Mouse (Mus musculus) left cerebral cortex, postnatal 4 days (tissue): ENCODE measurements around the gene Galnt18. TPM values are rescaled to one million over a fixed set of nuclear protein-coding genes. Genes with fewer than 3 reads are reported as not detected.

ENCODE experiments used
- DNase-seq: peaks from one replicate; pipeline ENCODE4 v3.0.0-alpha.2; 2022
- intact Hi-C: fragments of 180-260 bp; cut with DNase I; formaldehyde crosslinking; loops from one replicate; pipeline ENCODE4 v1.15.1; 2025
- total RNA-seq, 2 experiments: library from RNA; stranded (reverse); gene quantifications; 2 replicates each; pipeline ENCODE4 v1.2.3; 2021

The Galnt18 gene
- total RNA-seq, 2 experiments from 2014 or later = 28.9 to 30.6 TPM

DNA sequence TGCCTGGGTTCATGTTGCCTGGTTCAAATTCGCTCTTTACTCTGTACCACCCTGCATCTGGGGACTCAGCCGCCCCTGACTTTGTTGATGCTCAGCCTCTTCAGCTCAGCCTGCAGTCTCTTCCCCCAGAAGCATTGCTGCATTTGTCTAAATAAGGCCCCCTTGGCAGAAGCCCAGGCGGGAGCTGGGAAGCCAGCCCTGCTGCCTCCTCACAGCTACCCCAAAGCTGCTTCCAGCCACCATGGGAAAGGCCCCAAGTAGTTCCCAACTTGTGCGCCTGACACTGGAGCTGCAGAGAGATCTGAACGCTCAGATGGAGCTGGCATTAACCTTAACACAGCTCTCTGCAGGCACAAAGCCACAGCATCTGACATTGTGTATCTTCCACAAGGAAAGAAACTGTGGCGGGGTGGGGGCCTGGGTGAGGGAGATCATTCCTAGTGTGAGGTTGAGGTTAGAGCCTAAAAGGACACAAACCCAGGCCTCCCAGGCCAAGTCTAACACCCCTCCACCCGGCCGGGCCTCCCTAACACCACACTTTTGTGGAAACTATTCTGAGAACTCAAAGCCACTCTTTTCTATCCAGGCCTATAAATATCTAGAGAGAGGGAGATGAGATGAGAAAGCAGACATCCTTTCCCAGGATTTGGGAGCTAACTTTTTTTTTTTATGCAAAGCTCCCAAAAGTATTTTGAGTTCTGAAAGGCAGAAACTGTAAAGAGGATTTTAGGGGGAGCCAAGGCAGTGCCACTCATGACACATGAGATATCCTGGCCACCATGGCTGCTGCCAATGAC lies 59.1 kb downstream of the Galnt18 start:
- intact Hi-C loops = no loop called here
- DNase-seq = peak; percentile 74

DNA sequence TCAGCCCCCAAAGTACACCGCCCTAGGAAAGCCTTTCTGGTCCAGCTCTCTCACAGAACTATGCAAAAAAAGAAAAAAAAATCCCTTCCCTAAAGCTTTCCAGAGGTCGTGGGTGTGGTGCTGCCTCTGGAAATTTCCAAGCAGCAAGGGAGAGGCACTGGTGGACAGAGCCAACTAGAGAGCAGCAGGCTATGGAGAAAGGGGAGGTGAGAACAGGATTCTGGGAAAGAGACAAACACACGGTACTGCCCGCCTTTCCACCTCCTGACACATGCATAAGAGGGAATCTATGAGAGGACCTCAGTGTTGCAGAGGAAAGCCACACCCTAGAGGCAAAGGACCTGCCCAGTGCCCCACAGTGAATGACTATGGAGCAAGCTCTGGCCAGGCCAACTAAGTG lies 60.9 kb downstream of the Galnt18 start:
- intact Hi-C loops = no loop called here
- DNase-seq = no peak

DNA sequence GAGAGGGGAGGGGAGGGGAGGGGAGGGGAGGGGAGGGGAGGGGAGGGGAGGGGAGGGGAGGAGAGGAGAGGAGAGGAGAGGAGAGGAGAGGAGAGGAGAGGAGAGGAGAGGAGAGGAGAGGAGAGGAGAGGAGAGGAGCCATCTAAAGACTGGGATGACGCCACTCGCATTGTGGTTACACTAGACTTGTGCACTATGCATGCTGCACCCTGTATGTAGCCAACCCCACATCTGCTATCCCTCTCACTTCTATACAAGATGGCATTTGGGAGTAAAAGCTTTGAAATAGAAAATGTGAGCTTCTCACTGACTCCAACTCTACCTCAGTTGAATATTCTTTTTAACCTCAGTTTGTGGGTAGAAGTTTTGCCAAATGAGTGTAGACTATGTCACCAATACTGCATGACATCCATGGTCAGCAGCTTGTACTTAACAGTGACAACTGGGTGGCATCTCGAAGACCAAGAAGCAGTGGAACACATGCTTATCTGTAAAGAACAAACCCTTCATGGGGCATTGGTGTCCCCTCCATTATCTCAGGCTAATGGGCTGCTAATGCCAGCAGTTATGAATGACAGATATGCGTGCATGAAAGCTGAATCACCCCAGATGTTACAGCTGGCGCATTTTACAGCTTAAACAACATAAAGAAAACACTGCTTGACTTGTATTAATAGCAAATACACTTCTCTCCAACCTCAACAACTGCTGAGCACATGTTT lies 65.0 kb downstream of the Galnt18 start:
- DNase-seq = no peak
- intact Hi-C loops = no loop called here

DNA sequence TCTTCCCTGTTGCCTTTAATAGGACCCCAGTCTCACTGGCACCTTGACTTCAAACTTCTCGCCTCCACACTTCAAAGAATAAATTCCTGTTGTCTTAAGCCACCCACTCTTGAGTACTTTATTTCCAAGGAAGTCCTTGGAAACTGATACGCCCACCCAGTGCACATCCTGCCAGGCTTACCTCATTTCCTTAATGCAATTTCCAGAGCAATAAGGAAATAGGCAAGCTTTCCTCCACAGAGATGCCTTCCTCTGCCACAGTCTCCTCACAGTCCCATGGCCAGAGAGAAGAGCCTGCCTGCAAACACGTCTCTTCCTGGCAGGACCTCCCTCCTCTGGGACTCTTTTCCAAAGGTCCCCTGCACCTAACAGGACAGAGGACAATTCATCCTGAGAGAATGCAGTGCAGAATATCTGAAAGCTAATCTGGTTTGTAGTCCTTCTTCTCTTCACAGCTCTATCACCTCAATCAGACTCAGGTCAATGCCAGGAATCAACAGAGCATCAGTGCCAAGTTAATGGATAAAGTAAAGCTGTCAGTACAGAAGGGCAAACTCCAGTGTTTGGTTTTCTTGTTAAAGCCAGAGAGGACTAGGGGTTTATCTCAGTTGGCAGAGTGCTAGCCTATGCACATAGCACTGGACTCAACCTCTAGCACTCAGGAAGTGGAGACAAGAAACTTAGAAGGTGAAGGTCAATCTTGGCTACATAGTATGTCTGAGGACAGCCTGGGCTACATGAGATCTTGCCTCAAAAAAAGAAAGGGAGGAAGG lies 65.8 kb downstream of the Galnt18 start:
- intact Hi-C loops = no loop called here
- no peak for DNase-seq

DNA sequence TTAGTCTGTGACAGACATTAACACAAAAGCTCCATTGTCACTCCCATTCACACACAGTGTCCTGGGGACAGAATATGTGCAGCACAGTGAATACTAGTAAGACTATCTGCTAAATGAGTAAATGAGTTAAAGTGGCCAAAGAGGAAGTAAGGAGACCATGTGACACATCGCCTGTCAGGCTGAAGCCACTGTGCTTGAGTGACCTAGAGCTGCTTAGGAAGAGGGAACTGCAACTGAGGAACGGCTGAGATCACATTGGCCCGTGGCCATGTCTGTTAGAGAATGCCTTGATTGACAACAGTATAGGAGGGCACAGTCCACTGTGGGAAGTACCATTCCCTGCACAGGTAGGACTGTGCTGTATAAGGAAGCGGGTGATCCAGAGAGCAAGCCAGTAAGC lies 67.0 kb downstream of the Galnt18 start:
- intact Hi-C loops = no loop called here
- DNase-seq = no peak

DNA sequence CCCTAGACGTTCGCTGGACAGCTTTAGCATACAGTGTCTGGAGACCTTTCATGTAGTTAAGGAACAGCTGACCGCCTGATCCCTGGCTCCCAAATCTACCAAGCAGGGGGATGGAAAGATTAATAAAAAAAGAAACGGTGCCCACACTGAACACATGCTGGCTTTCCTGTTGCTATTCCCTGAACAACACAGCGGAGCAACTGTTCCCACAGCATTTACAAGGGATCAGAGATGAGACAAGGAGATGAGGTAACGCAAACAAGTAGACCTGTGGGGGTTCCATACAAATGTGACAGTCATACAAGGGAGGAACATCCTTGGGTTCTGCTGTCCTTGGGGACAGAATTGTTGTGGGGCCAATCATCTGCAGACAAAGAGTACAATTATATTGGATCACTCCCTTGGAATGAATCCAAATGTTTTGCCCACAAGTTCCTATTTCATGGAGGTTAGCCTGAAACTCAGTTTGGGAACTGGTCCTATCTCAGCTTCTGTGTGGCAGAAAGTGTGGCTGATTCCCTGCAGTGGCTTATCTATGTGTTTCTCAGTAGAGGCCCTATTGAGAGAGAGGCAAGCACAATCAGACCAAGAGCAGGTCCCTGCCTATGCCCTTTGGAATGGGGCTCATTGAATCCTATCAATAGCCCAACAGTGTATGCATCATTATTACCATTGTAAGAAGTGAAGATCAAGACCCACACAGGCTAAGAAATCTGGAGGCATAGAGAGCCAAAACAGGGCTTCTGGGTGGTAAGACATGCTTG lies 68.5 kb downstream of the Galnt18 start:
- no peak for DNase-seq
- intact Hi-C loops = no loop called here

DNA sequence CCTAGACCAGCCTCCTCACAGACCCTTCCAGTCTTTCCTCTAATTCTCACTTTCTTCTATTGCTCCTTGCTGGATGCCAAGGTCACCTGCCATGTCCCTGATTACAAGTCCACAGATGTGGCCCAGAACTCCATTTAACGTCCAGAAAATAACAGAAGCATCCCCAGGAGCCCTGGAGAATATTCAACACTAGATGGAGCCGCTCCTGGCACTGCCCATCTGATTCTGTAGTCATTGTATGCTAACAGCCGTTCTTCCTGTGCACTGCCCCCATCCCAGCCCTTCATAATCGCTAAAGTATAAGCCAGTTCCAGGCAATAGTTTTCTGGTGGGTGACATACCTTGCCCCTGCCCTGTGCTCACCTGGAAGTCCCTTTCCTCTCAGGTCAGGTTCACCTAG lies 69.5 kb downstream of the Galnt18 start:
- intact Hi-C loops = no loop called here
- no peak for DNase-seq

DNA sequence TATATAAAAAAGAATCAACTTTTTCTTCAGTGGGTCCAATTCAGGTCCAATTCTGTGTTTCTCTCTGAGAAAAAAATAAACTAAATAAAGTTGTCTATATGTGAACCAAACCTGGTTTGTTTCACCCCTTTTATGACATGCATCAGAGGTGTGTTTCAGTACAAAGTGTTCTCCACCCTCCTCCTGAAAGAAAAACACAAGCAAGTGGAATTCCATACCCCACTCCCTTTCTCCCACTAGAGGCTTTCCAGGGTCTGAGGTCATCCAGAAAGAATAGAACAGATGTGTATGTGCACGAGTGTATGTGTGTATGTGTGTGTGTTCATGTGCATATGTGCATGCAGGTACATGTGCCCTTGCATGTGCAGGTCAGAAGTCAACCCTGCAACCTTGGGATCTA lies 71.2 kb downstream of the Galnt18 start:
- intact Hi-C loops = no loop called here
- DNase-seq = no peak

DNA sequence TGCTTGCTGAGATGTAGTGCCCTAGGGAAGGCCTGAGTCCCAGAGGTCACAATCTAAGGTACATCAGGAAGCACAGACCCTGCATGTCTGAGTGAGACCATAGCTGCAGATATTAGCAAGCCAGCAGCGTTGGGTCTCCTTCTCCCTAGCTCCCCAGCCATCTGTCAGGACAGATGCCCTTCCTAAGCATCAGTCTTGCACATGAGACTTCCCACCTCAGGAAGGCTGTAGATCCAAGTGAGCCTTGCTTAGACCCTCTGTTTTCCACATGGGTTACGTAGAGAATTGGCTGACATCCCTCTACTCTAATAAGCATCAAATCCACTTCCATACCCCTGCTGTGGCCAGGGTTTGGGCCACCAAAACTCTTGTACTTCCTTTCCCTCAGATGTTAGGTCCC lies 76.8 kb downstream of the Galnt18 start:
- peak; percentile 24 for DNase-seq
- intact Hi-C loops = no loop called here

DNA sequence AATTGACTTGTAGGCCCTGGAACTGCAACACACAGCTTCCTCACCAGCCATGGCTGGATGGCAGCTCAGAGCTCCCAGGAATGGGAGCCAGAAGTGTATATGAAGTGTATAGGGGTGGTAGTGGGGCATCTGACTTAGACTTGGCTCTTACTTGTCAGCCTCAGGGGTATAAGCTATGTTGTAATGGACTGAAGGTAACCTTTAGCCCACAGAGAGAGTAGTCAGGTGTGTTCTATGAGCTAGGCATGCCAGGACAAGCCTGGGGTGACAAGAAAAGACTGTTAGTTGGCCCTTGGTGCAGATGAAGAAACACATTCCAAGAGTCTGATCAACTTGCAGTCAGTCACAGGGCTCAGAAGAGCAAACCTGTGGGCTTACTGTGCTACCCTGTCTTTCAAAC lies 78.0 kb downstream of the Galnt18 start:
- no peak for DNase-seq
- intact Hi-C loops = no loop called here

DNA sequence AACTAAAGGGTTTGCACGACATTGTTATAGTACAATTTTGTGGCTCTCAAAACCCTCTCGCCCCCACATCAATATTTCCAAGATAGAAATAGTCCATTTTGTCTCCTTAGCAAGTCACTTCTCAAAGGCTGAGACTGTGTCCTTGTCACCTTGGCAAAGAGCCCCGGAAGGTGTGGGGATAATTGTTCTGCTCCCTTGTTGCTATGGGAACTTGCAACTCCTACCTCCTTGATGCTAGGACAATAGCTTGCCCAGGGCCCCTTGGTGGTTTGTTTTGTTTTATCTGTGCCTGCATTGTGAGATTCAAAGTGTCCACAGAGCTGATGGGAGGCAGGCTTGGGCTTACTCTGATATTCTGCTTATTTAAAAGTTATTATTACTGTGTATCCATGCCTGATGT lies 80.3 kb downstream of the Galnt18 start:
- intact Hi-C loops = no loop called here
- DNase-seq = no peak

DNA sequence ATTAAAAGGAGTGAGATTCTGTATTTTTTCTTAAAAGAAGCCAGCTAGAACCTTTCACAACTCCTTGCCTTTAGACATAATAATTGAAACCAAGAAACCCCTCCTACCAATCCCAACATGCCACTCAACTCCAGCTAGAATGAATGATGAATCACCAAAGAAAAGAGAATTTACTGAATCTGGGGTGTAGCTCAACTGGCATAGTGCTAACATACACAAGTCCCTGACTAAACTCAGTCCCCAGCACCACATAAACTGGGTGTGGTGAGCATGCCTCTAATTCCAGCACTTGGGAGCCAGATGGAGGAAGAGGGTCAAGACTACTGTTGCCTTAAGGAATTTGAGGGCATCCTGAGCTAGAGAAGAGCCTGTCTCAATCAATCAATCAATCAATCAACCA lies 83.6 kb downstream of the Galnt18 start:
- intact Hi-C loops = no loop called here

DNA sequence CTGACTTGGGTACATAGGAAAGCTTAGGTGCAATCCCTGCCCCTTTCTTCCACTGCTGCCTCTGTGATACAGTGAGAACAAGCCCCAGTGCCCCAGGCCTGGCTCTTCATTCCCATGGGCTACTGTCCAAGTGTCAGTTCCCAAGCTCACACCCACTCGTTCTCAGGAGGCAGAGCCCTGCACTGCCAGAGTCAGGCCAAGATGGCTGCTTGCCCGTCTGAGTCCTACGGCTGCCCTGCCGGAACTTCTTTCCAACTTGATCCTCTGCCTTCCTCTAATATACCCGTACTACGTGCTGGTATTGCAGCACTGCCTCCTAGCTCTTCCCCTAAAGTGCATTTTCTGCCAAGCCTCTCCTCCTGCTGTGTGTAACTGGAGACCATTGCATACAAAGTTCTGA lies 85.5 kb downstream of the Galnt18 start:
- intact Hi-C loops = no loop called here
- DNase-seq = peak; percentile 76

More for the DNA sequence above, 83.6 kb downstream of the Galnt18 start:
- no peak for DNase-seq

DNA sequence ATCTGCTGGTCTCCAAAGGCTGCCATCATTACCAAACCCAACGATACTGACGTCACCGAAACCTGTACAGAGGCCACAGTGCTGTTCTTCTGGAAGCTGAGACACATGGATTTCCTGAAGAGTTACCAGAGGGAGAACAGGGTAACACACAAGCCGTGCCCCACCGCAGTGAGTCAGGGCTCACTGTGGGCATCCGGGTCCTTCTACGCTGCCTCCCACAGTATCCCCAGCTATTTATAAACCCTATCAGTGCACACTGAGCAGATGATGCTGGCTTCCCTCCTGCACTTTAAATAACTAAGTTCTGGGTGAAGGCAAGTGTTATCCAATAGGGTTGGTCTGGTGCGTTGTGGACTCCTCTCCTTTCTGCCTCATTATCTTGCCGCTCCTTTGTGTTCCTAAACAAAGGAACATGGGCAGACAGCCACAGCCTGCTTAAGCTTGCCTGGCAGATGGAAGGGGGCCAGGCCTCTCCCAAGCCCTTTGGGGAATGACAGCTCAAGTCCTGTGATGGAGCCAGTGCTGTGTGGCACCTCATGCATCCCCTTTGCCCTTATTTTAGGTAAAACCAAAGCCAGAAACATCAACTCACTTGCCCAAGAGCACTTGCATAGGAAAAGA lies 87.0 kb downstream of the Galnt18 start:
- DNase-seq = peak; percentile 72
- intact Hi-C loops = no loop called here

DNA sequence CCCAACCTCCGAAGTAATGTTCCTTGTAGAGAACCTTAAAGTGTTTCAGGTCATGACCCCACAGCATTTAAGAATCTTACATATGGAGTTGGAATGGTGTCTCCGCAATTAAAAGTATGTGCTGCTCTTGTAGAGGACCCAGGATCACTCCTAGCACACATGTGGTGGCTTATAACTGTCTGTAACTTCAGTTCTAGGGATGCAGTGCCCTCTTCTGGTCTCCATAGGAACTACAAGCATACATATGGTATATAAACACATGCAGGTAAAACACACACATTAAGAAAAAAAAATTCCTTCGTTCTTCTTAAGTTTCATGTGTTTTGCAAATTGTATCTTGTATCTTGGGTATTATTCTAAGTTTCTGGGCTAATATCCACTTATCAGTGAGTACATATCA lies 99.7 kb downstream of the Galnt18 start:
- intact Hi-C loops = no loop called here
- no peak for DNase-seq

DNA sequence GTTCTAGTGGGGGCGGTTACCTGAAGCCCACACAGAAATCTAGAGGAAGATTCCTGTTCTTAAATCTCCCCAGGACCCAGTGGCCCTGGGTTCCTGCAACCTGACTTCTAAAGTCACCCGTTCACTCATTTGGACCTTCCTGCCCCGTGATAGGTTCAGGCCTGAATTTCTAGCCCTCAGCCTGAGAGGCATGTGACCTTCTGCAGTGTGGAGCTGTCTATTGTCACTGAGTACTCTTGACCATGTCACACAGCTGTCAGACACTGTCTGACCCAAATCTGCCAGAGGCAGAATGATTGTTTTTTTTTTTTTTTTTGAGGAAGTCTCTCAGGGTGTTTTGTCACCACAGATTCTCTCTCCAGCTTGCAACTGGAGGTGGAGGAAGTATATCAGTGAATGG lies 103.3 kb downstream of the Galnt18 start:
- no peak for DNase-seq
- intact Hi-C loops = no loop called here

DNA sequence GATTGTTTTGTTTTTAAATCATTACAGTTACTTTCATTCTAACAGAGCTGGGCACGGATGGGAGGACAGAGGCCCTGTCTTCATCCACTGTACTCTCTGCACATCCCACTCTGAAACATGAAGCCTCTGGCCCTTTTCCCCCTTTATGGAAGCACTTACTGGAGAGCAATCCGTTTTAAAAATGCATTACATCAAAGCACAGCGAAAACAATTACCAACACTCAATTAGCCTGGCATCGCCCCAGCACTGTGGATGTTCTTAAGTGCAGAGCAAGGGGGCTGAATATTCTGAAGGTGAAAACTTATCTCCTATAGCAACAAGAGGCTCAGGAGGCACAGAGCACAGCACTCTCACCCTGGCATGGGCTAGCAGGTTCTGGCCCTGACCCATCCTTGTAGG lies 107.3 kb downstream of the Galnt18 start:
- DNase-seq = peak; percentile 25
- intact Hi-C loops = no loop called here

DNA sequence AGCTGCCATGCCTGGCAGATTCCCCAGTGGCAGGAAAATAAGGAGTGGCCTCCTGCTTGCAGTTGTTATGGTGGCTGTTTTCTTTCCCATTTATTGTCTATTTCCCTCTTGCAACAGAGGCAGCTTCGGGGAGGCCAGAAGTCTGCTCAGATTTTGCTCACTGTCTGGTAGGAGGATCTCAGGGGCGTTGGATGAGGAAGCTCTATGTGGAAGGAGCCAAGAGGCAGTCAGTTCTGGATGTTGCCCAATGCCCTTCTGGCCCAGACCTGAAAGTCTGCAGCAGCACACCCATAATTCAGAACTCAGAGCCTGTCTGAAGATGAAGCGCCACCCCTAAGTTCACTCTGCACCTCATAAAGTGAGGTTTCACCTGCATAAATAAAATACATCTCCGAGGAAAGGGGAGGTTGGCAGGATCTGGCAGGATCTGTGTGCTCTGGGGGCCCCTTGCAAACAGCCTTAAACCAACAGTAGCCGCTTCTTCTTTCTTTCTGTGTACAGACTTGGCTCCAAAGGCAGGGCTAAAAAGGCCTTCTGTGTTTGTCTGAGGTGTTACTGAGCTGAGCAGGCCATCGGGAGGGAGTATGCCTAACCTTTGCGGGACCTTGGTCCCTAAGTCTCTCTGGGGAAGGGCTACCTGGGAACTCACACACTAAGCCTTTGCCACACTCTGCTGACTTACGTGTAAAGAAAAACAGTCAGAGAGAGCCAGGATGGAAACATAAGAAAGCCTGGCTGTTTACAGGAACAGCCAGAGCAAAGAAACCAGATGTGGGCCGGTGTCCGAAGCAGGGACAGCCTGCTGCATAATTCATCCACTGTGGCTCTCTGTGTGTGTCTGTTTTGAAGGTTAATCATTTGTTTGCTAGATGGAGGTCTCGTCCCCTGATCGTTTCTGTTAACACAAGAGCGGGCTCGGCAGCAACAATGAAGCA lies 116.4 kb downstream of the Galnt18 start:
- DNase-seq = peak; percentile 12
- intact Hi-C loops = no loop called here

DNA sequence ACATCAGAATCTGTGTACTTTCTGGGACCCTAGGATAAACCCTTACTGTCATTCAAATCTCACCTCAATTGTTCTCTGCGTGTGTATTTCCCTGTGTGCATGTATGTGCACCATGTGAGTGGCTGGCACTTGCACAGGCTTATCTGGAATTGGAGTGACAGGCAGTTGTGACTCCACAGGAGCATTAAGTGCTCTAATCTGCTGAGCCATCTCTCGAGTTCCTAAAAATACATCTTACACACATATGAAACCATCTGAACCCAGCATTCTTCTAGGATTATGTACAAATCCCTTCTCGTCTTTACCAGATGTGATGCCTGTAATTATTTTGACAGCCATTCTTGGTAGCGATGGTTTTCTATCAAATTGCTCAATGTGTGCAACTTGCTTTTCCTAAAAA lies 121.2 kb downstream of the Galnt18 start:
- DNase-seq = no peak
- intact Hi-C loops = no loop called here
